ENCODE assay signal across 7 mouse cellular contexts in the genomic region with DNA sequence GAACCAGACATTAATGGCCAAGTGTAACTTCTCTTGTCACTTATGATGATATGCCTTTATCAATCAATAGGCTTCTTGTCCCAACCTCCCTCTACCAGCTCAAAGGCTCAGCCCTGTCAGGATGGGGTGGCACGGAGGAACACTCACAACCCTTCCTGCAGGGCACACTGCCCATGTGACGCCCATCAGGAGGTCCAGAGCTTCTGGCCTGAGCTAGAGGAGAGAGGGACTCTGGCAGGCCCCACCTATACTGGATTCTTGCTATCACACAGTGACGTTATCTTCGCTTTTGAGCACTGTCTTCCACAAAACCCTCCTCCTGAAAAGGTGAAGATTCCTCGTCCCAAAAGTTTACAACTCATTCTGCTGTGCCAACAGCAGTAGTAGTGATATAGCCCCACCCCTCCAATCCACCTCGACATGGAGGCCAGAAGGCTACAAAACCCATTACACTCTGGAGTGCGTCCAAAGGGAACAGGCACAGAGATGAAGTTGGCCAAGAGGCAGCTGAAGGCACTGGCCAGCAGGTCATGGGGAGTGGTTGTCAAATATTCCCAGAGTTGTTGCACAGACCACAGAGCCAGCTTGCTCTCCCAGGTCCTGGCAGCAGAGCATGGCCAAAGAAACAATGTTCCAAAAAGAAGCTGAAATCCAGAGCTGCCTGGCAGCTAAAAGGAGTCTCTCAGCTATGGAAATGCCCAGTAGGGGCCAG. TPM values are rescaled to one million over a fixed set of nuclear protein-coding genes. Genes with fewer than 3 reads are reported as not detected.
DNase-seq lines count a peak whose midpoint lies in the region; ATAC-seq and TF ChIP-seq lines count a peak whose summit lies in the region.

No protein-coding gene starts in this region.

- H3K4me1 ChIP-seq in embryonic facial prominence, embryonic 15.5 days, result peaks cover 65% of the 10 kb centered on the region
- peaks cover 56% of the 10 kb centered on the region for H3K4me1 ChIP-seq in lung, adult 2 months (ENCODE audit: control insufficient read depth, insufficient read depth, low read length)

- 78% methylated on average over 7 of the region's 7 CpGs for WGBS in embryonic facial prominence, embryonic 15.5 days
- 30% methylated on average over 7 of the region's 7 CpGs for WGBS in lung, adult 2 months

- peak overlapping the region; percentile 0; the same call in 1 of the 2 replicates for H3K27ac ChIP-seq in embryonic facial prominence, embryonic 15.5 days (replicated peaks)

- TF ChIP-seq CTCF in lung, adult 2 months (IDR thresholded peaks at IDR 0.05; ENCODE audit: insufficient read depth, low read length), result no peak

- H3K9me3 ChIP-seq in embryonic facial prominence, embryonic 15.5 days (replicated peaks), result no peaks in the 10 kb centered on the region

- peak; percentile 40 for DNase-seq in layer of hippocampus, adult 9-11 months
- no peak for DNase-seq in layer of hippocampus, postnatal 25 days (ENCODE audit: extremely low spot score in 1 of 2, low spot score in 1 of 2)
- DNase-seq in cerebellum, adult 11-12 months, result peak; percentile 84
- DNase-seq in lung, adult 2 months, result peak; percentile 46
- no peak for DNase-seq in left cerebral cortex, adult 18-20 months (ENCODE audit: low spot score in 2 of 2)
- DNase-seq in right cerebral cortex, postnatal 14 days, result no peak

- H3K4me3 ChIP-seq in embryonic facial prominence, embryonic 15.5 days (replicated peaks), result no peak overlapping the region
- no peak overlapping the region for H3K4me3 ChIP-seq in lung, adult 2 months (replicated peaks; ENCODE audit: extremely low read depth, low read depth, low read length)

- no peaks in the 10 kb centered on the region for H3K36me3 ChIP-seq in embryonic facial prominence, embryonic 15.5 days

- H3K9ac ChIP-seq in embryonic facial prominence, embryonic 15.5 days, result no peak overlapping the region

- H3K4me2 ChIP-seq in embryonic facial prominence, embryonic 15.5 days (replicated peaks), result no peak overlapping the region

- no peak for TF ChIP-seq POLR2A in lung, adult 2 months (IDR thresholded peaks at IDR 0.05; ENCODE audit: borderline replicate concordance, extremely low read depth, low read depth, low read length)

- ATAC-seq in embryonic facial prominence, embryonic 15.5 days (ENCODE audit: insufficient number of reproducible peaks, low FRiP score, low TSS enrichment, low read depth), result no peak

- H3K27me3 ChIP-seq in embryonic facial prominence, embryonic 15.5 days, result no peaks in the 10 kb centered on the region

RNA-seq across cellular contexts. Expression of gene Tspan9, which starts 34.9 kb away (rescaled TPM):
- 10 to 100 TPM; 53.6 to 64.0 TPM for total RNA-seq in layer of hippocampus, postnatal 25 days (2021)
- polyA plus RNA-seq in embryonic facial prominence, embryonic 15.5 days (2015; fragmentation: Nextera tagmentation; extraction: Ambion mirVana), result 156 and 177 TPM in 2 replicates
- 255 and 312 TPM in 2 replicates for polyA plus RNA-seq in lung, adult 2 months (2012; rRNA removed)
- 10 to 100 TPM; 53.5 to 53.8 TPM for total RNA-seq in left cerebral cortex, adult 18-20 months (2021)

Comparison
In these comparisons a context has a peak if more than half of its experiments do, and no peak if none do; other contexts are left out.
1. DNase-seq: peak in layer of hippocampus, adult 9-11 months (single experiment), cerebellum, adult 11-12 months (single experiment) and lung, adult 2 months (single experiment); none in layer of hippocampus, postnatal 25 days (0 of 2), left cerebral cortex, adult 18-20 months (0 of 2) and right cerebral cortex, postnatal 14 days (single experiment).